Mouse (Mus musculus) MEL (cell line): ENCODE measurements around the gene Sgms1. TPM values are rescaled to one million over a fixed set of nuclear protein-coding genes. Genes with fewer than 3 reads are reported as not detected.
"Not testable (repeated sequence)": the region's sequence is repeated elsewhere in the genome, so short reads cannot be mapped to it uniquely, and the experiment has no call there.

ENCODE experiments used
- DNase-seq: peaks from one replicate; pipeline ENCODE4 v3.0.0; 2011; ENCODE audit warnings: low read depth, low spot score
- H3K27ac ChIP-seq: 2 replicates; pipeline ENCODE4 v1.5.1; 2012; ENCODE audit warnings: low read depth, mild to moderate bottlenecking, control low read depth, low read length, moderate library complexity; ENCODE audit not compliant: control insufficient read depth
- H3K27me3 ChIP-seq, 2 experiments: fragments of 150-350 bp in 1 of 2; sonication (generic) in 1 of 2; 2 replicates each; pipeline ENCODE4 v1.6.1; 2012; ENCODE audit warnings: low read length in 2 of 2, mild to moderate bottlenecking in 2 of 2, improper control_type of control experiment in 1 of 2, moderate library complexity in 1 of 2; ENCODE audit not compliant: insufficient read depth in 2 of 2, control insufficient read depth in 1 of 2
- H3K36me3 ChIP-seq, 2 experiments: 2 replicates each; pipeline ENCODE4 v1.6.1; 2012 to 2014; ENCODE audit warnings: low read length in 2 of 2, improper control_type of control experiment in 1 of 2, inconsistent platforms in 1 of 2, mild to moderate bottlenecking in 1 of 2; ENCODE audit not compliant: insufficient read depth in 2 of 2, control insufficient read depth in 1 of 2
- H3K4me1 ChIP-seq, 2 experiments: fragments of 150-350 bp in 1 of 2; sonication (generic) in 1 of 2; 2 replicates each; pipeline ENCODE4 v1.6.1; 2012; ENCODE audit warnings: low read length in 2 of 2, improper control_type of control experiment in 1 of 2, mild to moderate bottlenecking in 1 of 2; ENCODE audit not compliant: insufficient read depth in 2 of 2, control insufficient read depth in 1 of 2
- H3K4me3 ChIP-seq, 2 experiments: fragments of 150-350 bp in 1 of 2; sonication (generic) in 1 of 2; 2 replicates each; pipeline ENCODE4 v1.5.1; 2012; ENCODE audit warnings: low read depth in 2 of 2, low read length in 2 of 2, mild to moderate bottlenecking in 2 of 2, moderate library complexity in 2 of 2, control low read depth in 1 of 2, improper control_type of control experiment in 1 of 2; ENCODE audit not compliant: control insufficient read depth in 1 of 2, insufficient read depth in 1 of 2
- H3K79me2 ChIP-seq: 2 replicates; pipeline ENCODE4 v1.6.1; 2012; ENCODE audit warnings: mild to moderate bottlenecking, low read length, moderate library complexity; ENCODE audit not compliant: control insufficient read depth, poor library complexity, insufficient read depth
- H3K9ac ChIP-seq: 2 replicates; pipeline ENCODE4 v1.6.1; 2012; ENCODE audit warnings: low read depth, mild to moderate bottlenecking, control low read depth, low read length, moderate library complexity; ENCODE audit not compliant: control insufficient read depth, poor library complexity, severe bottlenecking
- H3K9me3 ChIP-seq: fragments of 150-350 bp; sonication (generic); replicated peaks from 2 replicates; pipeline ENCODE4 v1.6.1; 2012; ENCODE audit warnings: mild to moderate bottlenecking, low read length, improper control_type of control experiment, moderate library complexity; ENCODE audit not compliant: insufficient read depth
- CHD1 ChIP-seq: IDR thresholded peaks from 2 replicates; pipeline ENCODE4 v1.6.1; 2012; ENCODE audit warnings: low read depth, mild to moderate bottlenecking, inconsistent platforms, low read length, improper control_type of control experiment
- HCFC1 ChIP-seq: IDR thresholded peaks from 2 replicates; pipeline ENCODE4 v1.6.1; 2012; ENCODE audit warnings: low read depth, mild to moderate bottlenecking, inconsistent platforms, low read length, improper control_type of control experiment, moderate library complexity
- JUND ChIP-seq: IDR thresholded peaks from 2 replicates; pipeline ENCODE4 v1.6.1; 2011; ENCODE audit warnings: low read depth, mild to moderate bottlenecking, improper control_type of control experiment, low read length
- KAT2A ChIP-seq: conservative IDR thresholded peaks from 2 replicates; pipeline ENCODE4 v1.6.1; 2012; ENCODE audit warnings: low read depth, low read length, improper control_type of control experiment, inconsistent platforms
- MAFK ChIP-seq: IDR thresholded peaks from 2 replicates; pipeline ENCODE4 v1.6.1; 2011; ENCODE audit warnings: low read depth, mild to moderate bottlenecking, low read length, improper control_type of control experiment, borderline replicate concordance
- MAX ChIP-seq: IDR thresholded peaks from 2 replicates; pipeline ENCODE4 v1.6.1; 2011; ENCODE audit warnings: low read length, improper control_type of control experiment
- MEF2A ChIP-seq: IDR thresholded peaks from 2 replicates; pipeline ENCODE4 v1.6.1; 2014; ENCODE audit warnings: low read depth, mild to moderate bottlenecking, inconsistent platforms, low read length, improper control_type of control experiment; ENCODE audit not compliant: poor library complexity, insufficient replicate concordance, severe bottlenecking; ENCODE audit errors: extremely low read depth
- MYB ChIP-seq: IDR thresholded peaks from 2 replicates; pipeline ENCODE4 v1.6.1; 2011; ENCODE audit warnings: mild to moderate bottlenecking, low read depth, low read length, improper control_type of control experiment
- NRF1 ChIP-seq: IDR thresholded peaks from 2 replicates; pipeline ENCODE4 v1.6.1; 2014; ENCODE audit warnings: low read depth, mild to moderate bottlenecking, inconsistent platforms, low read length, improper control_type of control experiment, moderate library complexity; ENCODE audit not compliant: poor library complexity, insufficient read depth, severe bottlenecking
- POLR2AphosphoS2 ChIP-seq: IDR thresholded peaks from 2 replicates; pipeline ENCODE4 v1.6.1; 2011; ENCODE audit warnings: low read length, improper control_type of control experiment
- RAD21 ChIP-seq: IDR thresholded peaks from 2 replicates; pipeline ENCODE4 v1.6.1; 2011; ENCODE audit warnings: mild to moderate bottlenecking, low read depth, low read length, improper control_type of control experiment
- RCOR1 ChIP-seq: IDR thresholded peaks from 2 replicates; pipeline ENCODE4 v1.6.1; 2012; ENCODE audit warnings: low read depth, mild to moderate bottlenecking, inconsistent platforms, low read length, improper control_type of control experiment
- SMC3 ChIP-seq: IDR thresholded peaks from 2 replicates; pipeline ENCODE4 v1.6.1; 2011; ENCODE audit warnings: low read depth, low read length, improper control_type of control experiment
- TAL1 ChIP-seq: IDR thresholded peaks from 2 replicates; pipeline ENCODE4 v1.6.1; 2012; ENCODE audit warnings: mild to moderate bottlenecking, inconsistent platforms, low read length, moderate library complexity, mixed read lengths
- TCF12 ChIP-seq: IDR thresholded peaks from 2 replicates; pipeline ENCODE4 v1.6.1; 2014; ENCODE audit warnings: low read depth, mild to moderate bottlenecking, inconsistent platforms, low read length, improper control_type of control experiment, moderate library complexity
- UBTF ChIP-seq: IDR thresholded peaks from 2 replicates; pipeline ENCODE4 v1.6.1; 2012; ENCODE audit warnings: low read depth, mild to moderate bottlenecking, inconsistent platforms, low read length, improper control_type of control experiment, moderate library complexity, borderline replicate concordance; ENCODE audit not compliant: insufficient read depth
- USF1 ChIP-seq: IDR thresholded peaks from 2 replicates; pipeline ENCODE4 v1.6.1; 2014; ENCODE audit warnings: low read depth, mild to moderate bottlenecking, inconsistent platforms, low read length, improper control_type of control experiment, moderate library complexity
- USF2 ChIP-seq, 2 experiments: IDR thresholded peaks; 2 replicates each; pipeline ENCODE4 v1.6.1; 2011 to 2012; ENCODE audit warnings: improper control_type of control experiment in 2 of 2, low read length in 2 of 2, borderline replicate concordance in 1 of 2, inconsistent platforms in 1 of 2, low read depth in 1 of 2, mild to moderate bottlenecking in 1 of 2; ENCODE audit not compliant: insufficient read depth in 1 of 2
- ZC3H11A ChIP-seq: IDR thresholded peaks from 2 replicates; pipeline ENCODE4 v1.6.1; 2012; ENCODE audit warnings: low read depth, mild to moderate bottlenecking, inconsistent platforms, low read length, improper control_type of control experiment
- ZKSCAN1 ChIP-seq: IDR thresholded peaks from 2 replicates; pipeline ENCODE4 v1.6.1; 2012; ENCODE audit warnings: low read depth, mild to moderate bottlenecking, inconsistent platforms, low read length, improper control_type of control experiment, moderate library complexity
- polyA plus RNA-seq, 2 experiments: library from polyadenylated mRNA; stranded (reverse) in 1 of 2; unstranded in 1 of 2; fragments of >175 nt in 1 of 2; fragments of >200 nt in 1 of 2; gene quantifications; 2 replicates each; pipeline versions ENCODE4 v1.2.1 to v1.2.4; 2012; ENCODE audit warnings: low replicate concordance in 2 of 2, low read depth in 1 of 2; ENCODE audit not compliant: insufficient read length in 2 of 2, insufficient read depth in 1 of 2, missing spikeins in 1 of 2
- total RNA-seq: library from RNA; depleted of rRNA; stranded (reverse); fragments of 300-350 nt; gene quantifications from 2 replicates; pipeline ENCODE4 v1.2.3, GENCODE M21; 2012

Gene Sgms1
- total and polyA plus RNA-seq, 3 experiments: 16.3 to 18.5 TPM; not detected in 1

GRCm38 (mm10) chr19:32136888-32137625, 252.5 kb downstream of the Sgms1 start:
- Histone ChIP-seq H3K27me3 (no peaks in the 10 kb centered on the region), H3K4me1 (peaks cover 10 to 23% of the 10 kb centered on the region in 2 experiments), H3K36me3 (peaks cover 4 to 18% of the 10 kb centered on the region in 2 experiments; a peak in 3 of 4 replicates), H3K27ac (no peak overlapping the region), H3K79me2 (0 out of 2 replicates have a peak, but pooled peaks cover 4% of the 10 kb centered on the region), H3K9ac (no peak overlapping the region), H3K9me3 (no peaks in the 10 kb centered on the region), H3K4me3 (no peak overlapping the region)
- TF ChIP-seq MAFK (no peak), MAX (no peak), TAL1 (no peak), USF2 (IDR thresholded peaks at IDR 0.05; ENCODE audit: borderline replicate concordance in 1 of 2, insufficient read depth in 1 of 2, low read depth in 1 of 2, low read length in 2 of 2) (no peak), SMC3 (no peak), HCFC1 (no peak), ZKSCAN1 (no peak), TCF12 (no peak), JUND (no peak), RCOR1 (no peak), NRF1 (no peak), RAD21 (no peak), ZC3H11A (no peak), CHD1 (no peak), USF1 (no peak), MEF2A (no peak), KAT2A (no peak), UBTF (no peak), POLR2AphosphoS2 (no peak), MYB (no peak)
- no peak for DNase-seq

- not testable (repeated sequence) for H3K9me3 ChIP-seq, H3K9ac ChIP-seq, H3K27me3 ChIP-seq, H3K4me3 ChIP-seq, H3K36me3 ChIP-seq, H3K4me1 ChIP-seq, DNase-seq, H3K27ac ChIP-seq, H3K79me2 ChIP-seq
These were observed 257.6 kb downstream of the Sgms1 start for GRCm38 (mm10) chr19:32131707-32132488.
